Mouse (Mus musculus) thymus, adult 2 months (tissue): ENCODE data around the gene Slc22a21.

Experiments used
- CTCF ChIP-seq: fragments of 200-500 bp; IDR thresholded peaks from 2 replicates; pipeline ENCODE4 v1.5.1; 2012; ENCODE audit warnings: mild to moderate bottlenecking, control low read depth, low read length, moderate library complexity, borderline replicate concordance; ENCODE audit not compliant: control insufficient read depth, poor library complexity, insufficient read depth; ENCODE audit errors: extremely low read depth
- POLR2A ChIP-seq: fragments of 200-500 bp; IDR thresholded peaks from 2 replicates; pipeline ENCODE4 v1.6.1; 2012; ENCODE audit warnings: mild to moderate bottlenecking, low read length, control low read depth, moderate library complexity; ENCODE audit not compliant: control insufficient read depth, poor library complexity, insufficient read depth; ENCODE audit errors: extremely low read depth

DNA sequence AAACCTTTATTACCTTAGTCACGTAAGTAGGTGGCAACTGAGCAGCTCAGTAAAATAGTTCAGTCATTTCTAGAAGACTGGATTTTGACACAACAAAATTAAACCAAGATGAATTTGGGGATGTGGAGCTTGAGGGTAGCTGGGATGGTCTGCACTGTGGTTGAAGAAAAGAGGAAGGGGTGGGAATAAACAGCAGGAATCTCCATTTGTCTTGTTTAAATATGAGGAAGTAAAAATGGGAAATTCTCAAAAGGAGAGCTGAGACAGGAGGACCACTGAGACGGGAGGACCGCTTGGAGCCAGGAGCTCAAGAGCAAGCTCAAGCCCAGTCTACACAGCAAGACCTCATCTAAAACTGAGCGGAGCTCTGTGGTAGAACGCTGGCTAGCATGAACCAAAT lies 53.8 kb downstream of the Slc22a21 start:
- TF ChIP-seq POLR2A (no peak), CTCF (no peak)
